Mouse (Mus musculus) ES-Bruce4 (cell line): ENCODE data around the gene Cfap45. TPM values are rescaled to one million over a fixed set of nuclear protein-coding genes. Genes with fewer than 3 reads are reported as not detected.

ENCODE experiments used
- H3K27ac ChIP-seq: 2 replicates; pipeline ENCODE4 v1.5.1; 2012; ENCODE audit warnings: low read length, inconsistent platforms; ENCODE audit not compliant: insufficient read depth
- H3K27me3 ChIP-seq: 2 replicates; pipeline ENCODE4 v1.6.1; 2012; ENCODE audit warnings: mild to moderate bottlenecking, low read length, inconsistent platforms; ENCODE audit not compliant: control insufficient read depth, poor library complexity, insufficient read depth, severe bottlenecking
- H3K36me3 ChIP-seq: 2 replicates; pipeline ENCODE4 v1.6.1; 2012; ENCODE audit warnings: inconsistent platforms, mild to moderate bottlenecking, low read length, moderate library complexity; ENCODE audit not compliant: control insufficient read depth, poor library complexity, insufficient read depth, severe bottlenecking
- H3K4me1 ChIP-seq: one replicate; pipeline ENCODE4 v1.8.1; 2011; ENCODE audit warnings: low read length; ENCODE audit not compliant: control insufficient read depth, insufficient read depth
- H3K4me3 ChIP-seq: 2 replicates; pipeline ENCODE4 v1.5.1; 2011; ENCODE audit warnings: low read depth, mild to moderate bottlenecking, low read length
- H3K9ac ChIP-seq: 2 replicates; pipeline ENCODE4 v1.6.1; 2012; ENCODE audit warnings: low read depth, mild to moderate bottlenecking, inconsistent platforms; ENCODE audit not compliant: poor library complexity, severe bottlenecking
- H3K9me3 ChIP-seq: replicated peaks from 2 replicates; pipeline ENCODE4 v1.6.1; 2012; ENCODE audit warnings: mild to moderate bottlenecking, low read length, inconsistent platforms; ENCODE audit not compliant: control insufficient read depth, poor library complexity, insufficient read depth, severe bottlenecking
- CTCF ChIP-seq: IDR thresholded peaks from one replicate; pipeline ENCODE4 v1.8.1; 2011; ENCODE audit warnings: low read depth, low read length
- EP300 ChIP-seq: IDR thresholded peaks from 2 replicates; pipeline ENCODE4 v1.6.1; 2011; ENCODE audit warnings: low read depth, low read length; ENCODE audit not compliant: insufficient read depth
- POLR2A ChIP-seq: IDR thresholded peaks from one replicate; pipeline ENCODE4 v1.8.1; 2011; ENCODE audit warnings: low read length; ENCODE audit not compliant: insufficient read depth
- polyA plus RNA-seq: library from polyadenylated mRNA; stranded (reverse); fragments of >200 nt; gene quantifications from 2 replicates; pipeline ENCODE4 v1.2.4, GENCODE M21; 2011; ENCODE audit warnings: low read depth; ENCODE audit not compliant: missing spikeins, insufficient read depth, insufficient read length

Cfap45 gene
- polyA plus RNA-seq, 1 experiment: 2.1 TPM

DNA sequence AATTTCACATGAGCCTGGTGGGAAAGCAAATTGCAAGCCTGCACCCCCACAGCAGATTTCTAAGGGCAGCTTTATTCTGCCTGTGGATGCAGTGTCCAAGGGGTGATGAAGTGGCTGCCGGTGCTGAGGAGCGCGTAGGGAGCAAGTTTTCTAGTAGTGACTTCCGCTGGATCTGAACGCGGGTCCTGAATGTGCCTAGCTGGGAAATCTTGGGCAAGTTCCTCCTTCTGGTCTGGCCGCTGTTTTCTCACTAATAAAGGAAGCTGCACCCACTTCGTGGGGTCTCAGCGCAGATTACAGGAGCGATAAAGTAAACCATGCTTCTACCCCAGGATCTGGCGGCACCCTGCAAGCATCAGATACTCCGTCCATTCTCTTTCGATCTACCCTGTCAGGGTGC, 39.5 kb upstream of the Cfap45 start:
- H3K9me3 ChIP-seq: no peaks in the 10 kb centered on the region
- H3K4me3 ChIP-seq: peak overlapping the region; percentile 53
- no peaks in the 10 kb centered on the region; the same call in 1 of the 2 replicates for H3K36me3 ChIP-seq
- peak overlapping the region; percentile 53 for H3K27ac ChIP-seq
- peaks cover 2% of the 10 kb centered on the region for H3K4me1 ChIP-seq
- TF ChIP-seq CTCF (no peak), EP300 (no peak), POLR2A (no peak)
- H3K27me3 ChIP-seq: no peaks in the 10 kb centered on the region
- H3K9ac ChIP-seq: peak overlapping the region; percentile 66

- Histone ChIP-seq H3K9ac (peak within 1 kb of the TSS; percentile 66), H3K9me3 (no peaks in the 10 kb centered on the region), H3K27me3 (no peaks in the 10 kb centered on the region), H3K36me3 (no peaks in the 10 kb centered on the region; the same call in 1 of the 2 replicates), H3K27ac (peak within 1 kb of the TSS; percentile 78), H3K4me3 (peak within 1 kb of the TSS; percentile 74), H3K4me1 (peaks cover 2% of the 10 kb centered on the region)
- TF ChIP-seq POLR2A (no peak), CTCF (peak; percentile 40), EP300 (peak; percentile 70)
Measured at GRCm38 (mm10) chr1:172481540-172482280, 38.9 kb upstream of the Cfap45 start, which contains the start of gene Igsf9. Igsf9 (plus strand) TSS chr1:172481788.

- H3K4me3 ChIP-seq: peak overlapping the region; percentile 49
- no peaks in the 10 kb centered on the region for H3K9me3 ChIP-seq
- no peak for TF ChIP-seq POLR2A
- no peaks in the 10 kb centered on the region; the same call in 1 of the 2 replicates for H3K36me3 ChIP-seq
- H3K27ac ChIP-seq: no peak overlapping the region
- peaks cover 2% of the 10 kb centered on the region for H3K4me1 ChIP-seq
- no peaks in the 10 kb centered on the region for H3K27me3 ChIP-seq
- peak overlapping the region; percentile 52 for H3K9ac ChIP-seq
Measured at GRCm38 (mm10) chr1:172482518-172483360, 37.9 kb upstream of the Cfap45 start.

DNA sequence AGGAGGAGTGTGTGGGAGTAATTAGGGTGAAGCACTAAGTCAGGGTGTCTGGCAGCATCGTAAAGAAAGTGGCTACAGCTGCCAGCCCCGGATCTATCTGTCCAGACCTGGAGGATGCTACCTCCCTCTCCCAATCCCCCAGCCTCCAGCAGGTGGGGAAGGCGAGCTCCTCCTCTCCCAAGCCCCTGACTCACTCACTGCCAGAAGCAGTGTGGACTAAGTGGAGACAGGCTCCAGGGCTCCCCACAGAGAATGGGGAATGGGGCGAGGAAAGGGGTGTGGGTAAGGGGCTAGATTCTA, 37.3 kb upstream of the Cfap45 start:
- Histone ChIP-seq H3K4me1 (peaks cover 2% of the 10 kb centered on the region), H3K27ac (no peak overlapping the region), H3K4me3 (peak overlapping the region; percentile 49), H3K9me3 (no peaks in the 10 kb centered on the region), H3K9ac (peak overlapping the region; percentile 52; the same call in 1 of the 2 replicates), H3K36me3 (no peaks in the 10 kb centered on the region; the same call in 1 of the 2 replicates), H3K27me3 (no peaks in the 10 kb centered on the region)
- TF ChIP-seq CTCF: peak; percentile 17
- TF ChIP-seq EP300: no peak
- no peak for TF ChIP-seq POLR2A

GRCm38 (mm10) chr1:172484236-172484635, 36.4 kb upstream of the Cfap45 start:
- TF ChIP-seq CTCF: no peak
- TF ChIP-seq POLR2A: no peak
- TF ChIP-seq EP300: no peak
- H3K4me1 ChIP-seq: peaks cover 2% of the 10 kb centered on the region
- no peak overlapping the region for H3K4me3 ChIP-seq
- H3K27ac ChIP-seq: no peak overlapping the region
- H3K9me3 ChIP-seq: no peaks in the 10 kb centered on the region
- no peak overlapping the region for H3K9ac ChIP-seq
- no peaks in the 10 kb centered on the region for H3K27me3 ChIP-seq
- no peaks in the 10 kb centered on the region; the same call in 1 of the 2 replicates for H3K36me3 ChIP-seq

GRCm38 (mm10) chr1:172484671-172485070, 35.9 kb upstream of the Cfap45 start:
- no peak overlapping the region for H3K4me3 ChIP-seq
- H3K9me3 ChIP-seq: no peaks in the 10 kb centered on the region
- no peaks in the 10 kb centered on the region; the same call in 1 of the 2 replicates for H3K36me3 ChIP-seq
- H3K27ac ChIP-seq: no peak overlapping the region
- TF ChIP-seq CTCF (no peak), POLR2A (no peak), EP300 (no peak)
- H3K27me3 ChIP-seq: no peaks in the 10 kb centered on the region
- H3K4me1 ChIP-seq: peaks cover 2% of the 10 kb centered on the region
- H3K9ac ChIP-seq: no peak overlapping the region
